Mouse (Mus musculus): ENCODE results near the gene Cnot1.
"Not testable (repeated sequence)": the region's sequence is repeated elsewhere in the genome, so short reads cannot be mapped to it uniquely, and the experiment has no call there.

The Cnot1 gene

GRCm38 (mm10) chr8:95817597-95817996, 10.3 kb upstream of the Cnot1 start:
- no peak for DNase-seq (ENCODE audit: low read depth in 1 of 2, low spot score in 2 of 2)

GRCm38 (mm10) chr8:95816044-95816708, 8.9 kb upstream of the Cnot1 start:
- DNase-seq (ENCODE audit: low read depth in 1 of 2, low spot score in 2 of 2) = no peak

GRCm38 (mm10) chr8:95810184-95810591, 2.9 kb upstream of the Cnot1 start:
- no peak for DNase-seq (ENCODE audit: low read depth in 1 of 2, low spot score in 2 of 2)

- DNase-seq (ENCODE audit: low read depth in 1 of 2, low spot score in 2 of 2) = no peak
Measured at GRCm38 (mm10) chr8:95809116-95809515, 1.9 kb upstream of the Cnot1 start.

GRCm38 (mm10) chr8:95808631-95809030, 1.4 kb upstream of the Cnot1 start:
- no peak for DNase-seq (ENCODE audit: low read depth in 1 of 2, low spot score in 2 of 2)

- peak; percentile 78 to 84 for DNase-seq (ENCODE audit: low read depth in 1 of 2, low spot score in 2 of 2)
Measured at GRCm38 (mm10) chr8:95807861-95808260, 597 bp upstream of the Cnot1 start.

- DNase-seq (ENCODE audit: low read depth in 1 of 2, low spot score in 2 of 2) = peak; percentile 4 to 9
Measured at GRCm38 (mm10) chr8:95806461-95807191, 638 bp downstream of the Cnot1 start.

GRCm38 (mm10) chr8:95805482-95805881, 1.8 kb downstream of the Cnot1 start:
- DNase-seq (ENCODE audit: low read depth in 1 of 2, low spot score in 2 of 2) = no peak

GRCm38 (mm10) chr8:95802231-95802630, 5.0 kb downstream of the Cnot1 start:
- DNase-seq (ENCODE audit: low read depth in 1 of 2, low spot score in 2 of 2) = no peak

- DNase-seq (ENCODE audit: low read depth in 1 of 2, low spot score in 2 of 2) = no peak
Measured at GRCm38 (mm10) chr8:95801476-95802064, 5.7 kb downstream of the Cnot1 start.

- DNase-seq (ENCODE audit: low read depth in 1 of 2, low spot score in 2 of 2) = no peak
Measured at GRCm38 (mm10) chr8:95800353-95800752, 6.9 kb downstream of the Cnot1 start.

GRCm38 (mm10) chr8:95799891-95800290, 7.4 kb downstream of the Cnot1 start:
- DNase-seq (ENCODE audit: low read depth in 1 of 2, low spot score in 2 of 2) = no peak

GRCm38 (mm10) chr8:95799117-95799516, 8.1 kb downstream of the Cnot1 start:
- no peak for DNase-seq (ENCODE audit: low read depth in 1 of 2, low spot score in 2 of 2)

GRCm38 (mm10) chr8:95795333-95796061, 11.8 kb downstream of the Cnot1 start:
- DNase-seq (ENCODE audit: low read depth in 1 of 2, low spot score in 2 of 2) = not testable (repeated sequence)

- DNase-seq (ENCODE audit: low read depth in 1 of 2, low spot score in 2 of 2) = no peak
Measured at GRCm38 (mm10) chr8:95785591-95785990, 21.7 kb downstream of the Cnot1 start.

- no peak for DNase-seq (ENCODE audit: low read depth in 1 of 2, low spot score in 2 of 2)
Measured at GRCm38 (mm10) chr8:95782628-95783027, 24.6 kb downstream of the Cnot1 start.

GRCm38 (mm10) chr8:95781775-95782174, 25.5 kb downstream of the Cnot1 start:
- no peak for DNase-seq (ENCODE audit: low read depth in 1 of 2, low spot score in 2 of 2)

GRCm38 (mm10) chr8:95781085-95781484, 26.2 kb downstream of the Cnot1 start:
- DNase-seq (ENCODE audit: low read depth in 1 of 2, low spot score in 2 of 2) = no peak

- DNase-seq (ENCODE audit: low read depth in 1 of 2, low spot score in 2 of 2) = no peak
Measured at GRCm38 (mm10) chr8:95764133-95764532, 43.1 kb downstream of the Cnot1 start.

- DNase-seq (ENCODE audit: low read depth in 1 of 2, low spot score in 2 of 2) = no peak
Measured at GRCm38 (mm10) chr8:95760323-95760722, 46.9 kb downstream of the Cnot1 start.

GRCm38 (mm10) chr8:95751924-95752323, 55.3 kb downstream of the Cnot1 start:
- no peak for DNase-seq (ENCODE audit: low read depth in 1 of 2, low spot score in 2 of 2)

GRCm38 (mm10) chr8:95748028-95748427, 59.2 kb downstream of the Cnot1 start:
- no peak for DNase-seq (ENCODE audit: low read depth in 1 of 2, low spot score in 2 of 2)
